In genomic region chr7:30421890-30422435, GRCm38 (mm10) we compare ENCODE assay signal across 1 mouse cellular context.
A peak's percentile ranks its signal among the peaks of the same experiment; 100 is the strongest.
TF ChIP-seq lines count a peak whose summit lies in the region.

No protein-coding gene starts in this region.

TF ChIP-seq in CH12.LX, 34 proteins besides CTCF, POLR2A, EP300 and RAD21:
- peak; percentile 98 for TF ChIP-seq BHLHE40 (IDR thresholded peaks at IDR 0.05; ENCODE audit: low read depth, low read length)
- TF ChIP-seq MAZ (IDR thresholded peaks at IDR 0.05; ENCODE audit: low read depth, low read length), result peak; percentile 97
- TF ChIP-seq RCOR1 (conservative IDR thresholded peaks at IDR 0.05; ENCODE audit: low read depth, low read length), result peak; percentile 74
- peak; percentile 89 for TF ChIP-seq MXI1 (IDR thresholded peaks at IDR 0.05; ENCODE audit: low read depth, low read length)
- TF ChIP-seq JUN (IDR thresholded peaks at IDR 0.05; ENCODE audit: insufficient read depth, low read depth, low read length), result no peak
- TF ChIP-seq KAT2A (IDR thresholded peaks at IDR 0.05; ENCODE audit: insufficient replicate concordance, low read length), result peak; percentile 50; the same call in 1 of the 2 replicates
- TF ChIP-seq ZKSCAN1 (IDR thresholded peaks at IDR 0.05; ENCODE audit: borderline replicate concordance, low read depth, low read length), result no peak
- peak; percentile 87 for TF ChIP-seq MEF2A (IDR thresholded peaks at IDR 0.05; ENCODE audit: borderline replicate concordance, low read depth, low read length)
- TF ChIP-seq GABPA (IDR thresholded peaks at IDR 0.05; ENCODE audit: insufficient replicate concordance, low read depth, low read length), result no peak
- no peak for TF ChIP-seq PAX5 (IDR thresholded peaks at IDR 0.05; ENCODE audit: low read length)
- TF ChIP-seq JUND (conservative IDR thresholded peaks at IDR 0.05; ENCODE audit: low read depth, low read length), result no peak
- TF ChIP-seq USF2 (conservative IDR thresholded peaks at IDR 0.05; ENCODE audit: low read depth, low read length), result no peak
- TF ChIP-seq NELFE (IDR thresholded peaks at IDR 0.05; ENCODE audit: low read depth, low read length), result no peak
- TF ChIP-seq UBTF (IDR thresholded peaks at IDR 0.05; ENCODE audit: low read depth, low read length), result 0 out of 2 replicates have a peak, but pooled peaks have one; percentile 8
- TF ChIP-seq E2F4 (IDR thresholded peaks at IDR 0.05; ENCODE audit: insufficient replicate concordance, low read depth, low read length), result no peak
- no peak for TF ChIP-seq SMC3 (IDR thresholded peaks at IDR 0.05; ENCODE audit: low read depth, low read length)
- 0 out of 2 replicates have a peak, but pooled peaks have one; percentile 55 for TF ChIP-seq POLR2AphosphoS2 (IDR thresholded peaks at IDR 0.05; ENCODE audit: low read depth, low read length)
- peak; percentile 76 for TF ChIP-seq MYC (IDR thresholded peaks at IDR 0.05; ENCODE audit: low read depth, low read length)
- TF ChIP-seq TBP (conservative IDR thresholded peaks at IDR 0.05; ENCODE audit: low read depth, low read length), result no peak
- no peak for TF ChIP-seq USF1 (IDR thresholded peaks at IDR 0.05; ENCODE audit: low read depth, low read length)
- peak; percentile 73; the same call in 1 of the 2 replicates for TF ChIP-seq CHD2 (IDR thresholded peaks at IDR 0.05; ENCODE audit: low read length)
- TF ChIP-seq ETS1 (conservative IDR thresholded peaks at IDR 0.05; ENCODE audit: low read depth, low read length), result peak; percentile 98
- no peak for TF ChIP-seq ZC3H11A (IDR thresholded peaks at IDR 0.05; ENCODE audit: low read depth, low read length)
- TF ChIP-seq ZNF384 (IDR thresholded peaks at IDR 0.05; ENCODE audit: low read depth, low read length), result no peak
- peak; percentile 65 for TF ChIP-seq HCFC1 (IDR thresholded peaks at IDR 0.05; ENCODE audit: low read depth, low read length)
- TF ChIP-seq TCF12 (IDR thresholded peaks at IDR 0.05; ENCODE audit: low read depth, low read length), result peak; percentile 98
- TF ChIP-seq IRF4 (IDR thresholded peaks at IDR 0.05; ENCODE audit: low read depth, low read length), result peak; percentile 97
- peak; percentile 90 for TF ChIP-seq SIN3A (IDR thresholded peaks at IDR 0.05; ENCODE audit: low read length)
- no peak for TF ChIP-seq CHD1 (IDR thresholded peaks at IDR 0.05; ENCODE audit: low read depth, low read length)
- peak; percentile 81 for TF ChIP-seq MAX (IDR thresholded peaks at IDR 0.05; ENCODE audit: low read length)
- TF ChIP-seq NRF1 (IDR thresholded peaks at IDR 0.05; ENCODE audit: low read depth, low read length), result peak; percentile 76
- peak; percentile 82 for TF ChIP-seq ELF1 (IDR thresholded peaks at IDR 0.05; ENCODE audit: low read depth, low read length)
- TF ChIP-seq ZMIZ1 (IDR thresholded peaks at IDR 0.05; ENCODE audit: low read depth, low read length), result no peak
- TF ChIP-seq MAFK (IDR thresholded peaks at IDR 0.05; ENCODE audit: insufficient replicate concordance, low read length), result no peak
